Mouse (Mus musculus) testis, adult 2 months (tissue): ENCODE data around the gene Homer1. TPM values are rescaled to one million over a fixed set of nuclear protein-coding genes. Genes with fewer than 3 reads are reported as not detected.
A peak's percentile ranks its signal among the peaks of the same experiment; 100 is the strongest.

ENCODE experiments used
- H3K27ac ChIP-seq: fragments of 200-500 bp; 2 replicates; pipeline ENCODE4 v1.5.1; 2012; ENCODE audit warnings: low read depth, low read length; ENCODE audit not compliant: control insufficient read depth, insufficient read depth
- H3K27me3 ChIP-seq: fragments of 200-500 bp; 2 replicates; pipeline ENCODE4 v1.6.1; 2012; ENCODE audit warnings: mild to moderate bottlenecking, low read length, moderate library complexity; ENCODE audit not compliant: control insufficient read depth, insufficient read depth
- H3K36me3 ChIP-seq: fragments of 200-500 bp; 2 replicates; pipeline ENCODE4 v1.6.1; 2012; ENCODE audit warnings: mild to moderate bottlenecking, low read length; ENCODE audit not compliant: control insufficient read depth, insufficient read depth
- H3K4me1 ChIP-seq: fragments of 200-500 bp; 2 replicates; pipeline ENCODE4 v1.6.1; 2012; ENCODE audit warnings: low read length; ENCODE audit not compliant: control insufficient read depth, insufficient read depth
- H3K4me3 ChIP-seq: fragments of 200-500 bp; 2 replicates; pipeline ENCODE4 v1.5.1; 2012; ENCODE audit warnings: low read depth, mild to moderate bottlenecking, low read length, moderate library complexity, mixed read lengths; ENCODE audit not compliant: control insufficient read depth
- CTCF ChIP-seq: fragments of 200-500 bp; IDR thresholded peaks from 2 replicates; pipeline ENCODE4 v1.5.1; 2012; ENCODE audit warnings: low read depth, mild to moderate bottlenecking, inconsistent platforms, low read length, moderate library complexity; ENCODE audit not compliant: control insufficient read depth, insufficient read depth, insufficient replicate concordance
- POLR2A ChIP-seq: fragments of 200-500 bp; IDR thresholded peaks from 2 replicates; pipeline ENCODE4 v1.6.1; 2012; ENCODE audit warnings: low read depth, mild to moderate bottlenecking, inconsistent platforms, low read length, moderate library complexity; ENCODE audit not compliant: control insufficient read depth
- polyA plus RNA-seq: library from polyadenylated mRNA; depleted of rRNA; stranded (reverse); fragments of >200 nt; gene quantifications from 2 replicates; pipeline ENCODE4 v1.2.3, GENCODE M21; 2012; rRNA removed

The Homer1 gene
- 4.7 and 5.4 TPM in 2 replicates for polyA plus RNA-seq

DNA sequence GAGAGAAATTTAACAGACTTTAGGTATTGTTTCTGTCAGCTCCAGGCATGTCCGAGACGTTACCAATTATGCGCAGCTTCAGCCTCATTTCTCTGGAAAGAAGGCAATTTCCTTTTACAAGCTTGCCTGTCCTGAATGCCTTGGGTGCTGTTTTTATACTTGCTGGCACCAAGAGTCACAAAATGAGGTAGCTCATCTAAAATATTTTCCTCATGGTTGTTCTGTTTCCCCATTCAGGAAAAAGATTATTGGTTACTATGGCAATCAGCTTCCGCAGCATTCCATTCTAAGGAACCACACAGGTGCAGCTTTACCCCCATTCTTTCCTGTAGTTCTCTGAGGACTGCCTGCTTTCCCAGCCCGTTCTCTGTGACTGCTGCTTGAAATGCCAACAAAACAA is at the start of gene Homer1:
Gene Homer1, plus strand, starts transcription at position 320 of the 400 bp plus-strand sequence.
- Histone ChIP-seq H3K27ac (no peak within 1 kb of the TSS), H3K36me3 (no peaks in the 10 kb centered on the region), H3K4me1 (no peaks in the 10 kb centered on the region), H3K27me3 (no peaks in the 10 kb centered on the region), H3K4me3 (peak within 1 kb of the TSS; percentile 43; the same call in 1 of the 2 replicates)
- TF ChIP-seq POLR2A (no peak), CTCF (no peak)

- Histone ChIP-seq H3K36me3 (no peaks in the 10 kb centered on the region), H3K27me3 (no peaks in the 10 kb centered on the region), H3K4me1 (no peaks in the 10 kb centered on the region), H3K4me3 (no peak overlapping the region), H3K27ac (no peak overlapping the region)
- no peak for TF ChIP-seq CTCF
- no peak for TF ChIP-seq POLR2A
These were observed 47.7 kb upstream of the Homer1 start for GRCm38 (mm10) chr13:93251732-93252131.

DNA sequence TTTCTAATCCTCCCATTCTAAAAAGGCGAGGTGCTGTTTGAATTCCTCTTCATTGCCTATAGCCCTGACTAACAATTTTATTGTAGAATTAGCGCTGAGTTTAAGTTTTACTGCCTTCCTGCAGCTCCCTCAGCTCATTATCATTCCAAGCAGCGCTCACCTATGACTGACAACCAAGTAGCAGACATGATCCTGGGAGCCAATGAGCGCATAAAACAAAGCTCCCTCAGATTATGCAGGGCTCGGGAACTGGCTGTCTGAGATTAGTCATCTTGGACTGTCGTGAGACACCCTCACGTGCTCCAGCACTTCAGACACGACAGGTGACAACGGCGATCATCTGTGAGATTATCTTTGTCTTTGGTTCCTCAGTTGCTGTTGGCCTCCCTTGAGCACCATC is 47.3 kb upstream of the Homer1 start:
- H3K4me1 ChIP-seq, result no peaks in the 10 kb centered on the region
- H3K27ac ChIP-seq, result no peak overlapping the region

GRCm38 (mm10) chr13:93252941-93253340 is 46.5 kb upstream of the Homer1 start:
- H3K4me3 ChIP-seq, result no peak overlapping the region
- H3K27me3 ChIP-seq, result no peaks in the 10 kb centered on the region
- TF ChIP-seq POLR2A, result no peak
- TF ChIP-seq CTCF, result no peak
- H3K27ac ChIP-seq, result no peak overlapping the region
- no peaks in the 10 kb centered on the region for H3K36me3 ChIP-seq
- no peaks in the 10 kb centered on the region for H3K4me1 ChIP-seq

More for the DNA sequence above, 47.3 kb upstream of the Homer1 start:
- H3K27me3 ChIP-seq, result no peaks in the 10 kb centered on the region
- TF ChIP-seq POLR2A, result no peak
- no peak for TF ChIP-seq CTCF
- H3K4me3 ChIP-seq, result no peak overlapping the region
- H3K36me3 ChIP-seq, result no peaks in the 10 kb centered on the region

- Histone ChIP-seq H3K36me3 (no peaks in the 10 kb centered on the region), H3K27ac (no peak overlapping the region), H3K27me3 (no peaks in the 10 kb centered on the region), H3K4me1 (peaks cover 3% of the 10 kb centered on the region; the same call in 1 of the 2 replicates), H3K4me3 (no peak overlapping the region)
- no peak for TF ChIP-seq CTCF
- TF ChIP-seq POLR2A, result no peak
These were observed 32.3 kb upstream of the Homer1 start for GRCm38 (mm10) chr13:93267151-93267550.

- TF ChIP-seq POLR2A (no peak), CTCF (no peak)
- Histone ChIP-seq H3K4me3 (no peak overlapping the region), H3K27ac (no peak overlapping the region), H3K36me3 (no peaks in the 10 kb centered on the region), H3K4me1 (peaks cover 5% of the 10 kb centered on the region), H3K27me3 (no peaks in the 10 kb centered on the region)
These were observed 1.1 kb downstream of the Homer1 start for GRCm38 (mm10) chr13:93300581-93300980.

GRCm38 (mm10) chr13:93301060-93301459 is 1.6 kb downstream of the Homer1 start:
- peaks cover 5% of the 10 kb centered on the region for H3K4me1 ChIP-seq
- no peaks in the 10 kb centered on the region for H3K36me3 ChIP-seq
- no peak overlapping the region; the same call in 1 of the 2 replicates for H3K4me3 ChIP-seq
- H3K27me3 ChIP-seq, result no peaks in the 10 kb centered on the region
- no peak overlapping the region for H3K27ac ChIP-seq
- TF ChIP-seq CTCF, result no peak
- TF ChIP-seq POLR2A, result no peak

DNA sequence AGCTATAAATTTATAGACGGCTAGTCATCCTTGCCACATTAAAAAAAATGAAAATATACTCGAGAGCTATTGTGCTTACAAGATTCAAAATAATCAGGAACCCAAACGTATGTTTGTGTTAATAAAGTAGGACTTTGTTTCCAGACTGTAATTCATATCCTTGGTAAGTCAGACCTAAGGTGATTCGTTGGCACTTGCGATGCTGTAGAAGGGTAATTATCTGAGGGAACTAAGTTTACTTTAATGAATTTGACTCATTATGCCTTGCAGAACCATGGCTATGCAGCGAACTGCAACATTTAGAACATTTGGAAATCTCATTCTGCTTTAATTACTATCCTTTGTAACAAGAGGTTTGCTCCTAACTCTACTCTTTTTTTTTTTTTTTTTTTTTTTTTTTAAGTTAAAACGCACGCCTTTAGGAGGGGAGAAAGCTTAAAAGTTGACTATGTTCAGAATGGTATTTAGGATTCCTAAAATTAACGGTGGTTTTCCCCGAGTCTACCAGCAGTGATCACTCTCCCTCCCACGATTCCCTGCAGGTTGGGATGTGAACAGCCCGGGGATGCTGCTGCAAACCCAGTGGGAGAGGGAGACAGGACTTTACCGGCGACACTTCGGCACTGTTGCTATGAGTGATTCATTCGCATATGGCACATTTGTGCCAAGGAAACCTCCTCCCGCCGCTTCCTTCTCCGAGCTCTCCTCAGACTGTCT is 3.6 kb downstream of the Homer1 start:
- Histone ChIP-seq H3K4me3 (peak overlapping the region; percentile 94), H3K27me3 (no peaks in the 10 kb centered on the region), H3K36me3 (no peaks in the 10 kb centered on the region), H3K4me1 (peaks cover 5% of the 10 kb centered on the region), H3K27ac (peak overlapping the region; percentile 88)
- TF ChIP-seq CTCF (no peak), POLR2A (no peak)
